Mouse (Mus musculus) heart, postnatal 36 days (tissue): ENCODE results near the gene Mpdz. TPM values are rescaled to one million over a fixed set of nuclear protein-coding genes. Genes with fewer than 3 reads are reported as not detected.

ENCODE experiments used
- DNase-seq, 2 experiments: peaks; one replicate each; pipeline ENCODE4 v3.0.0; 2021 to 2022
- intact Hi-C: fragments of 180-260 bp; cut with DNase I; formaldehyde crosslinking; loops from one replicate; pipeline ENCODE4 v1.15.1; 2025
- total RNA-seq, 2 experiments: library from RNA; stranded (reverse); gene quantifications; 2 replicates each; pipeline ENCODE4 v1.2.3; 2021

The Mpdz gene
- 10 to 100 TPM; 53.2 to 55.5 TPM for total RNA-seq

DNA sequence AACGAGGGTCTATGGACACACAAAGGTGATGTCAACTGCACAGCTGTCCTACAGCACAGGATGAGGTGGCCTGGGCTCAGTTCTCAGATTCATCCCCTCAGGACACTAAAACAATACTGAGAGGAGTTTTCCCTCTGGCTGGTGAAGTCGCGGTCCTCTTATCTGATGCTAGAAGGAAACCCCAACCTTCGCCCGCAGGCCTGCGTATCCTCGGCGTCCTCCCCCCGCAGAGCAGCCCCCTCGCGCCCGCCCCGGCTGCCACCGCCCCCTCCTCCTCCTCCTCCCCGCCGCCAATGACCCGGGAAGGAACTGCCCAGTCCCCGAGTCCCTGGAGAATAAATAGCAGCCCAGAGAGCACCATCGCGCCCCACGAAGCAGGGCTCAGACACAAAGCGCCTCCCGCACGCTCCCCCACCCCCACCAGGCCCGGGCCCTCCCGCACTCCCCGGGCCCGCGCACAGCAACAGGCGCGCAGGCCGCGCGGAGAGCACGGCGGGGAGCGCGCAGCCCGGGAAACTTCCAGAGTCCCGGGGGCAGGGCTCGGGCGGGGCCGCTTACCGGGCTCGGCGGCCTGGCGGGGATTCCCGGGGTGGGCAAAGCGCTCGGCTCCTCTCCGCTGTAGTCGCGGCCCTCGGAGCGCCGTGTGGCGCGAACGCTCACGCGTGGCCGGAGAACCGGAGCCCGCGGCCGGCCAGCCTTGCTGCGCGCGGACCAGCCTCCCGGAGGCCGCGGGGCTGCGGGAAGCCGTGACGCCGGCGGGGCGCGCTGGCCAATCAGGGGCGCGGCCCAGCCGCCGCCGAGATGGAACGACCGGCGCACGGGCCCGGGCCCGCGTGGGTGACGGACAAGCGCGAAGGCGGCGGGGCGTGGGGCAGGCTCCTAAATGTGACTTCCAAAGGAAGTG, at the start of gene Mpdz:
Gene Mpdz, minus strand, starts transcription at position 738 of the 904 bp plus-strand sequence.
- peak; percentile 73 to 84 for DNase-seq
- intact Hi-C loops: loop anchor here (5.0 kb wide), 1 partner anchor 265 kb away; no protein-coding TSS in a partner anchor

DNA sequence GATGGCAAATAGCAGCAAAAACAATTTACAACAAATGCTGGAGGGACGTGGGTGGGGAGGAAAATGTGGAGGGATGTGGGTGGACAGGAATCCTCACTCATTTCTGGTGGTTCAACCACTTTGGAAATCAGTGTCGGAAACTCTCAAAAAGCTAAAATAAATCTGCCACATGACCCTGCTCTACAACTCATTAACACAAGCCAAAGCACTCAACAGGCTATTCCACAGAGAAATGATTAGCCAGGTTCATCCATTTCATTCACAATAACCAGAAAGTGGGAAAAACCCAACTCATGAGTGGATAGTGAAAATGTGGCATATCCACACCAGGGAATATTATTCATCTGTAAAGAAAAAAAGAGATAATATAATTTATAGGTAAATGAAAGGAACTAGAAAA, 47.9 kb upstream of the Mpdz start:
- intact Hi-C loops: no loop called here
- DNase-seq: no peak

DNA sequence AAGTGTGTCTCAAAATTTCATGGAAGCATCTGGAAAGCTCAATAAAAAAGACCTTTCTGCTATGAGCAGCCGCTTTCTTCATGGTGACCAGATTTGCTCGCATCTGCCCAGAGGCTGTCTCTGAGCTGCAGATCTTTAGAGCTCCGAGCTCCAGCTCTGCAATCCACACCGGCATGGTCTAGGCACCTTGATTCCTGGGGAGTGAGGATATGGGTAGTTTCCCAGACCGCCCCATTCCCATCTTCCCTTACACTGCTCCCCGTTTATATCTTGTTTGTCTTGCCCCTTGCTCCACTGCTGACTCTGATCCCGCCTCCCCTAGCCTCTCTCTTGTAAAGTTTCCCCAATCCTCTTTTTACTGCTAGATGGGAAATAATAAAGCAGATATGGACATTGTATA, 42.0 kb upstream of the Mpdz start:
- intact Hi-C loops: no loop called here

DNA sequence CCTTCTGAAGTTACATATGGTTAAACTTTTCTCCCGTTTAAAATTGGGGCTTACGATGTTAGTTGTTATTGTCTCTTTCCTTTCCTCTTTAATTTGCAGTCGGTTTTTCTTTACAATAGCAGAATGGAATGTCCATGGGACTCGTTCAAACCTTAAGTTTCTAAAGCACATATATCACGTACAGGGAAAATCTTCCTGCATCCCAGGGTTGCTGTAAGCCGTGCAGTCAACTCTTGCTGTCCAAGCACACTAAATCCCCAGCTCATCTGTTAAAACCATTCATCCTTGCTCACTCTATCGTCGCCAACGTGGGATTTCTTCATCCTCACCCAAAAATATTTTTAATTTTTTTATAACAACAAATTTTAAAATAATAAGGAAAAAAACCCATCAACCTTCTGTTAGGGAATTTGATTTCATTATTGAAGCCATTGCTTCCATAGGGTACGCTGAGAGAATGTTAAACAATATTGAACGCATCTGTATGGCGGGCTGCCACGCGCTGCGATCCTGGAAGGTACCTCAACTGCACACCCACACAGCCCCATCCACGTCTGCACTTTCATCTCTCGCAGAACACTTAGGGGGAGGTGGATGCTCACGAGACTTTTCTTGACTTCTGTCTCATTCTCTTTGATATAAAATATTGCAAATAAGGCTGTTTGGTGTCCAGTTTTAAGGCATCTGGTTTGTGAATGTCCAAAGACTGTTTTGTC, 41.4 kb upstream of the Mpdz start:
- intact Hi-C loops: no loop called here
- no peak for DNase-seq

More for the DNA sequence above, 42.0 kb upstream of the Mpdz start:
- no peak for DNase-seq

DNA sequence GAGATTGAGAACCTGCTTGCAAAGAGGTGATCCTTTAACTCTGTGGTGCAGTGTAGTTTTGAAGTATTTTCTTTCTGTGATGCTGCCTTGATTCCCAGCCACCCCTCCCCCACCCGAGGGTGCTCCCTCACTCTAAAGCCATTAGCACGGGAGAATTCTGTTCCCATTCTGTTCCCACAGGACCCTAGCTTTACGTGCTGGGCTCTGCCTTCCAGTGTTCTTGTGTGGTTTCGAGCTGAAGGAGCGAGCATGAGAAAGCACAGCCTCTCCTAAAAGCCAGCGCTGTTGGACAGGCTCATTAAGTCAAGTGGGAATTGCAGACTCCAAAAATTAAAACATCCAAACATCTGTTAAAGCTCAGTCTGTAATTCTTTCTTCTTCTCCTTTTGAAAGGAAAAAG, 40.5 kb upstream of the Mpdz start:
- DNase-seq: peak; percentile 16 to 39
- intact Hi-C loops: no loop called here

DNA sequence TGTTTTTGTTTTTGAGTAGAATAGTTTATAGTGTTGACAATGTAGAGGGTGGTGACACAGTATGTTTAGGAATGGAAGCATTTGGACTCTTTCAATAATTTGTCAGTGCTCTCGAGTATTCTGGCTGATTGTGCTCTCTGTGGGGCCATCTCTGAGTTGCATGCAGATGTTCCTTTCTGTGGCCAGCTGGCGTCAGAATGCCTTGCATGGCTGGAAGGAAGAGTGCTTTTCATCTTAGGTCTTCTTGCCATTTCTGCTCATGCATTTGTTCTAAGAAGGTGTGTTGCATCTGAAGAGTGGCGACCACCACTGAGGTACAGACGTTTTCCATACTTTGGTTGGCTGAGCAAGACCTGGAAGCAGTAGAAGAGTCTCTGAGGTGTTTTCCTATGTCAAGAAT, 24.2 kb upstream of the Mpdz start:
- no peak for DNase-seq
- intact Hi-C loops: no loop called here

DNA sequence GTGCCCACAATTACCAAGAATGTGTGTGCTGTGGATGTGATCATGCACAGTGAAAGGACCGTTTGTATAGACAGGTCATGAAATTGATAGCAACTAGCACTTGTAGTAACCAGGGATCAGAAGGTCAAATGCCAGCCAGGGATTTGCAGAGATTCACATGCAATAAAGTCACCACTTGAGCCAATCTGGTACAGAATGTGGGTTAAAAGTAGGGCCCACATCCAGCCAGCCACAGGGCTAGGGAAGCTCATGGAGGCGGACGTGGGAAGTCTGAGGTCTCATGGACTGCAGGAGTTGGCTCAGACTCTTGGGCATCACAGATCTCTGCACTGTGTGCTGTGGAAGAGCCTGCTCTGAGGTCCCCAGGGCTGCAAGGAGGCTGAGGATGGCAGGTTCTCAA, 22.6 kb upstream of the Mpdz start:
- DNase-seq: no peak
- intact Hi-C loops: no loop called here

DNA sequence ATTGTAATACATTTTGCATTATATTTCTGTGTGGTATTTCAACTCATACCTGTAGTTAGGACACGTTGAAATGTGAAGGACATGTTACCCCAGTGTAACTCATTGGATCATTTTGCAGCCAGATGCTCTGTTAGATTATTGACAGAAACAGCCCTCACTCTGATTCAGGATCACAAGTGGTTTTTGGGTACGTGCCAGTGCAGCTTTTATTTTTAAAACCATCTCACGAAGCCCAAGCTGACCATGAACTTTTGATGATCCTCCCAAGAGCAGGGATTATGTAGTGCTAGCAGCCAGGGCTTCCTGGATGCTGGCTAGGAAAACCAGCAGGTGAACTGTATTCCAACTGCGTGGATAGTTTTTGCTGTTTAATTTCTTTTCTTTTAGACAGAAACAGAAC, 19.6 kb upstream of the Mpdz start:
- DNase-seq: no peak
- intact Hi-C loops: no loop called here

DNA sequence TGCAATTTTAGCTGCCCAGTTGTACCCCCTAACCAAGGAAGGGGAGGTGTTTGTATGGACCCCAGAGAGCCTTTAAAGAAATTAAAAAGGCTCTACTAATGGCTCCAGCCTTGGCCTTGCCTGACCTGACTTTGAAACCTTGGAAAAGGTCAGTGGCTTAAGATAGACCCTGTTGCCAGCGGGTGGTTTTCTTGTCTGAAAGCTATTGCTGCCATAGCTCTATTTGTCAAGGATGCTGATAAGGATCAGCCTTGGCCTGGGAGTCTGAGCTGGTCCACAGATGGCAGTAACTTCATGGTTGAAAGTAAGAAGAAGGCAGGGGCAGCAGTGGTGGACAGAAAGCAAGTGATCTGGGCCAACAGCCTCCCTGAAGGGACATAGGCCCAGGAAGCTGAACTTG, 16.3 kb upstream of the Mpdz start:
- no peak for DNase-seq
- intact Hi-C loops: no loop called here

DNA sequence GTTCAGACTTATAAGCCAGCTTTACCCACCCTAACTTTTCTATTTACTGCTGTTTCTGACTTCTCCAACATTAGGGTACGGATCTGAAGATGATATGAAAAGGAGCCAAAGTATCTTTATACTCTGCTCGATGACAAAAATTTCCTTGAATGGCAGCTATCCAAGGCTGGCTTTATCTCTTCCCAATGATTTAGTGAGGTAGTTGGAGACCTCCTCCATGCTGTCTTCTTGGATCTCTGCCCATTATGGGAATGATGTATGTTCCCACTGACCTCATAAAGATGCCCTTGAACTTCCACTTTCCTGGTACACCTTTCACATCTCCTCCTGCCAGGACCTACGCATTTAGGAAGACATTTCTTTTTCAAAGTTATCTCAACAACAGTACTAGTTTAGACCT, 11.2 kb upstream of the Mpdz start:
- intact Hi-C loops: no loop called here
- no peak for DNase-seq

DNA sequence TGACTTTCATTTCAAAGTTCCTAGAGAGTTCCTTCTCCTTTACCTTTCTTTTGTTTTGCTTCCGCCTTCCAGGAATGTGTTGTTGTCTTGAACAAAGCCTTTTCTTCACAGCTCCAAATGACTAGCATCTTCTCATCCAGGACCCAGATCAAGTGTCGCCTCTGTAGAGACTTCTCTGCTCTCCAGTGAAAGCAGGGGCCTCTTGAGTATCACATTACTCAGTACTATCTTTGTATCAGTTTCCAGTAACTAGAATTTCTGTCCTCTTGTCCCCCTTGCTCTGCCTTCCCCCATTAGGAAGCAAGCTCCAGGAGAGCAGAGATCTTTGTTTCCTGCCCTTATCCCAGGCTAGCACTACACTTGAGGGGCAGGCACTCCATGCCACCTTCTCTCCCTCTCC, 9.6 kb upstream of the Mpdz start:
- DNase-seq: no peak
- intact Hi-C loops: no loop called here

DNA sequence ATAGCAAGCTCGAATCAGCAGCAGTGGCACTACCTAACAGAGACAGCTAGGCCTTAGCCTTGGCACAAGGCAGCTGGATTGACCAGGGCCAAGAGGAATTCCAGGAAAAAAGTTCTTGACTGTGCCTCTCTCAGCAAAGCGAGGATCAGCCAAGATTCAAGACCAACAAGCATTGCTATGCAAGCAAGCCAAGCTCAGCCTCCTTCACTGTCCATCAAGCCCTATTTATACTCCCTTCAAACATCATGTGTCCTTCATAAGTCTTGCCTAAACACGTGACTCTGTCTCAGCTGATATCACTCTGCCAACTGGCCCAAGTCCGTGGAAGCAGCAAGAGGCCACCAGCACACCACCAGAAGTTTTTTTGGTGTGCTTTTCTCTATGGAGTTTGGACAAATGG, 6.8 kb upstream of the Mpdz start:
- DNase-seq: no peak
- intact Hi-C loops: no loop called here

DNA sequence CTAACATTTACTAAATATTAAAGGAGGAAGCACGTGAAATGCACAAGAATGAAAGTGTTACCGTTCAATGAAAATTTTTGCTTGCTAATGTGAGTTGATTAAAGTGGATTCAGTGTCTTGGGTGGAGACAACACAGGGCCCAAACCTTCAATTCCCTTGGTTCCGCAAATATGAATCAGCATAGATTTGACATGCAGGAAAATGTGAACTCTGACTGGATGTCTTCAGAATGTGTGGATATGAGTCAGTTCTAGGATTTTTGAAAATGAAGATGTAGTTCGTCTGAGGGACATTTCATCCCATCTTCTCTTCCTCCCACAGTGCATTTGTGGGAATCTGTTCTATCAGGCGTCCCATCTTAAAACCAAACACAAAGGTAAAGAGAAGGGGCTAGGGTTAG, 951 bp upstream of the Mpdz start:
- intact Hi-C loops: loop anchor here (5.0 kb wide), 1 partner anchor 266 kb away; no protein-coding TSS in a partner anchor
- DNase-seq: no peak

DNA sequence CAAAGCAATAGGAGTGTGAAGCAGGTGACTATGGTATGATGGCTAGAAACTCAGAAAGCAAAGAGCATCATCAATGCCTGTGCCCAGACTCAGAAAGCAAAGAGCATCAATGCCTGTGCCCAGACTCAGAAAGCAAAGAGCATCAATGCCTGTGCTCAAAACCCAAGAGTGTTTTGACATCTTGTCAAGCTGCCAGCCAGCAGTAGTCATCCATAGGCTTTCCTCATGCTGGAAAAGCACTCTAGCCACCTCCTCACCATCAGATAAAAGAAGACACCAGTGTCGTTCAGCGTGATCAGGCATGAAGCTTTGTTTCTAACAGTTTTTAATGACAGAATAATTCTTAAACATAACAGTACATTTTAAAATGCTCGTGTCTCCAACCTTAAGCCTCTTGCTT, 8.7 kb downstream of the Mpdz start:
- intact Hi-C loops: no loop called here
- no peak for DNase-seq

DNA sequence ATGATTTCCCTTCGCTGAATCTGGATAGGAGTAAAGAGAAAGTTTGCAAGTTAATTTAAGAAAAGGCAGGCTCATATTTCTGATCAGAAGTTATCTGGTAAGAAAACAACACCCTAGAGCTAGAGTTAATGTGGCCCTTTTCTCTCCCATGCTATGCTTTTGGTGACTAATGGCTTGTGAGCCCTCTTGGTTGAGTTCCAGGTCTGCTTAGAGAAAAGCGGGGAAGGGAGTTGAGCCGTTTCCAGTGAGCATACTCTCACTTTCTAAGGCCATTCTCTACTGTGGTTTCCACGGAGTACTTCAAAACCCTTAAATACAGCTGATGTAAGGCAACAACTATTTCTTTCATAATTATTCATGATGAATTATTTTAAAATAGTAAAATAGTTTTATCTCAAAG, 11.8 kb downstream of the Mpdz start:
- DNase-seq: no peak
- intact Hi-C loops: no loop called here

DNA sequence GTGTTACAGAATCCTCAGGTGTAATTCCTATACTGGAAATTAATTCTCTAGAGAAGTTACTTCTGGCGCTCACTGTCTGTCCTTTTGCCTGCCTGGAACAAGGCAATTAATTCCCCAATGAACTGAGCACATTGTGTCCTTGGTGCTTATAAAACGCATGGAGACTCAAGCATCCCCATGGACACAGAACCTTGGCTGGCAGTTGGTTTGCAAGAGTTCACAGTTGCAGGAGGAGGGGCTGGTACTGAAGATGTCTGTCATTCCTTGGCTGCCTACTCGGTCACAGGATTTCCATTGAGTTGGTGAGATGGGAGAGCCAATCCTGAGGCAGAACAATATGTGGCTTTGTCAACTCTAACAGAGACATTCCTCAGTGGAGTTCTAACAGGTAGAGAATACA, 12.5 kb downstream of the Mpdz start:
- intact Hi-C loops: no loop called here
- DNase-seq: peak; percentile 25 to 39

DNA sequence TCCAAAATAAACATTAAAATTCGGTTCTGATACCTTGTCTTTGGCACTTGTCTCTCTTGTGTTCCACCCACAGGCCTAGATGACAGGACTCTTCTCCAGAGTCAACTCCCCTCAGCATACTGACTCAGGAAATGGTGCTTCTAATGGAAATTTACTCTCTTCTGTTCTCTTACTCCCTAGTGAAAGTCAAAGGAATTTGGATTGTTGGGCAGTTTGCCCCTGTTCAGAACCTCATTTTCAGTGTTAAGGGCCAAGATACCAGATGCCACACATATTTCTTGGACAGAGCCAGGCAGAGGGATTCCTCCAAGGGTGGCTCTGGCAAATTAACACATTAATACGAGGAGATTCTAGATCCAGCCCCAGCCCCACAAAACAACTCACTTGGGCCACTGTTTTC, 12.9 kb downstream of the Mpdz start:
- peak in 1 of 2 experiments; percentile 25 for DNase-seq
- intact Hi-C loops: no loop called here

DNA sequence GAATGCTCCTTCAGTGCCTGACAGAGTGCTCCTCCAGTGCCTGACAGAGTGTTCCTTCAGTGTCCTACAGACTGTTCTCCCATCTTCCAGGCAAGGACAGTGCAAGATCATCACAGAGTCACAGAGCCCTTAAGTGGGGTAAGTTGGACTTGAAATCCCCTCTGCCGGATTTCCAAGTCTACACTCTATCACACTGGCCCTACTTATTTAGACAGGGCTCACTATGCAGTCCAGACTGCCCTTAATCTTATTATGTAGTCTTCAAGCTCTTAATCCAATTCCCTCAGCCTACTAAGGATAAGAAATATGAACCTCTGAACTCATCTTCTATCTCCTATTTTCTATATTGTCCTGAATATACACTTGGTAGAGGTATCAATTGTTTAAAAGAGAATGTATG, 19.1 kb downstream of the Mpdz start:
- intact Hi-C loops: no loop called here
- DNase-seq: no peak

DNA sequence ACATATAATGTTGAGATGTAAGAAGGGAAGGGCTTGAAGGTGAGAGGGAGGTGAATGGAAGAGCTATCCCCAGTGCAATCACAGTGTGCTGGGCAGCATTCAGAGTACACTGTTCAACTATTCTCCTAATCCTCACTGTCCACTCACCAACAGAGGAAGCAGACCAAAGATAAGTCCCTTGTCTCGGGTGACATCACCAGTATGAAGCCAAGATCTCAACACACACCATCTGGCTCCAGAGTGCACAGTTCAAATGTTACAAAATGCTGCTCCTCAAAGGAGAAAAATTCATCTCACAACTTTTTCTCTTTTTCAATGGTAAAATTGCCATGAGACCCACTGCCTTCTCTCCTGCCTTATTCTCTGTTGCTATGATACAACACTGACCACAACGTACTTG, 21.0 kb downstream of the Mpdz start:
- no peak for DNase-seq
- intact Hi-C loops: no loop called here

DNA sequence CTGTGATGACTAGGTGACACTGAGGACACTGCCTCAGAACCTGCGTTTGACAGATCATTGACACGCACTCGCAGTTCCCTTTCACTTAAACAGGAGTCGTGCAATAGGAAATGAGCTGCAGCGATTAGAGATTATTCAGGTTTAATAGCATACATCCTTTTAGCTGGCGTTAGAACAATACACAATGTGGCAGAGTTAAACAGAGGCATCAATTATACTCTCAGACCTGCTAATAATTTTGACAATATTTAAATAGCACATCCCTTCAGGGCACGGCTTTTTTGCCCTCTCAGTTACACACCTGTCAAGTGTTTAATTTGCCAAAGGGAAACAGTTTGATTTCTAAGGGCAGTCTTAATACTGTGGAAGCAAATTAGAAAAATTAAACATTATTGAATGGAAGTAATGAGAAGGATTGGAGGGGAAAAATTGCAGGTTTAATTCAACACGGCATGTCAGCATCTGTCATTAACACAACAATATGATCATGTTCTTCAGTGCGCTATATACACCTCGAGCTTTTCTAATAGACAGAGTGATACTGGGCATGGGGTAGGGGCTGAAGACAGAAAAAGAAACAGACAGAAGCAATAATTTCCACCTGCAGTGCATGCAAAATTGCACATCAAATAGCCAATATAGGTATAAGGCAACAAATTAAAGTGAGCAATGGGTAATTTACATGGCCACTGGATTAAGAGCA, 27.1 kb downstream of the Mpdz start:
- intact Hi-C loops: no loop called here
- DNase-seq: no peak

DNA sequence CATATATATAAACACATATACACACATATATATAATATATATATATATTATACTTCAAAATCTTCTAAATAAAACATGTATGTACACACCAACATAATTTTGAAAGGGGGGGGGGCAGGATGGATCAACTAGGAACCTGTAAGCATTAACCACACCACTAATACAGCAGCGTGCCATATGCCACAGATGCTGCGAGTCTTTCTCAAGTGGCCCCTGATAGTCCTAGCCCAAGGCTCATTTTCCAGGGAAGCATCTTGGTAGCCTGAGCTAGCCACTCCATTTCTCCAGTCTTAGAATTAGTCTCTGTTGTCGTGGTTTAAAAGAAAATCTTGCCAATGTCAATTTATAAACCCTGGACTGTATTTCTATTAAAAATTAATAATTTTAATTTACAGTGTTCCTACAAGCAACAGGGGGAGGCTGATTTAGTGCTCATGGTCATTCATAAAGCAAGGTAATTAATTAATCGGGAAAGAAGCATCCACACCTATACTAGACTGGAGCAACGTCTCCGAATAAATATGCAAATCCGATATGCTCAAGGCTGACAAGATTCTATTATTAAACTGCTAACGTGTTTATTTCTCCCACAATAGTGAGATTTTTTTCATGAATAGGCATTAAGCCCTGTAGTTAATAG, 27.8 kb downstream of the Mpdz start:
- no peak for DNase-seq
- intact Hi-C loops: no loop called here
